15 mouse cellular contexts compared by ENCODE assay signal in genomic region chr4:13599458-13600151, GRCm38 (mm10).
A peak's percentile ranks its signal among the peaks of the same experiment; 100 is the strongest.
DNase-seq lines count a peak whose midpoint lies in the region; ATAC-seq and TF ChIP-seq lines count a peak whose summit lies in the region.
"Had no signal": no experiment of that assay in that cellular context is flagged by ENCODE, and none has a peak within 500 bp of the region (broad histone marks: within the 10 kb centered on the region; RNA-seq: fewer than 3 reads in every experiment).

No protein-coding gene starts in this region.

- H3K27me3 ChIP-seq in hindbrain, embryonic 11.5 days (ENCODE audit: control insufficient read depth, insufficient read depth, low read length) = no peaks in the 10 kb centered on the region
- no peaks in the 10 kb centered on the region for H3K27me3 ChIP-seq in hindbrain, embryonic 10.5 days (ENCODE audit: insufficient read depth, poor library complexity, severe bottlenecking)
- H3K27me3 ChIP-seq in hindbrain, postnatal 0 days (ENCODE audit: insufficient read depth, low read length) = no peaks in the 10 kb centered on the region
- H3K27me3 ChIP-seq: embryonic facial prominence, embryonic 12.5 days had no signal

- H3K9me3 ChIP-seq in hindbrain, embryonic 11.5 days (ENCODE audit: control insufficient read depth, low read length) = no peaks in the 10 kb centered on the region
- no peaks in the 10 kb centered on the region for H3K9me3 ChIP-seq in hindbrain, embryonic 10.5 days
- H3K9me3 ChIP-seq in hindbrain, postnatal 0 days (ENCODE audit: low read length) = no peaks in the 10 kb centered on the region
- H3K9me3 ChIP-seq: embryonic facial prominence, embryonic 12.5 days; limb, embryonic 10.5 days had no signal

- H3K4me1 ChIP-seq in hindbrain, embryonic 11.5 days (replicated peaks; ENCODE audit: control insufficient read depth, insufficient read depth, low read length) = no peaks in the 10 kb centered on the region
- H3K4me1 ChIP-seq in hindbrain, embryonic 10.5 days (replicated peaks) = peaks cover 17% of the 10 kb centered on the region
- H3K4me1 ChIP-seq in hindbrain, postnatal 0 days (ENCODE audit: insufficient read depth, low read length) = 0 out of 2 replicates have a peak, but pooled peaks cover 3% of the 10 kb centered on the region
- H3K4me1 ChIP-seq: embryonic facial prominence, embryonic 12.5 days; limb, embryonic 10.5 days had no signal

- H3K27ac ChIP-seq in hindbrain, embryonic 11.5 days (ENCODE audit: low read depth, low read length) = no peak overlapping the region
- H3K27ac ChIP-seq in hindbrain, embryonic 10.5 days = no peak overlapping the region
- H3K27ac ChIP-seq in hindbrain, postnatal 0 days = no peak overlapping the region
- H3K27ac ChIP-seq: embryonic facial prominence, embryonic 12.5 days; limb, embryonic 10.5 days; liver, embryonic 14.5 days had no signal

- no peak for TF ChIP-seq CTCF in hindbrain, postnatal 0 days (IDR thresholded peaks at IDR 0.05; ENCODE audit: low read depth)

- WGBS in hindbrain, embryonic 11.5 days = 37% methylated on average over 8 of the region's 8 CpGs
- WGBS in hindbrain, embryonic 10.5 days = 52% methylated on average over 8 of the region's 8 CpGs
- 21% methylated on average over 8 of the region's 8 CpGs for WGBS in hindbrain, postnatal 0 days

- DNase-seq in hindbrain, embryonic 11.5 days (ENCODE audit: low spot score) = peak; percentile 20
- no peak for DNase-seq in hindbrain, embryonic 10.5 days (ENCODE audit: low spot score)
- DNase-seq in right cerebral cortex, postnatal 4 days = peak; percentile 26
- DNase-seq in right cerebral cortex, postnatal 25 days = no peak
- peak; percentile 54 for DNase-seq in hindbrain, postnatal 0 days (ENCODE audit: low spot score)
- DNase-seq in natural killer cell, adult 2 months (ENCODE audit: low spot score in 2 of 2) = no peak
- no peak for DNase-seq in thymus, postnatal 25 days
- no peak for DNase-seq in kidney, adult 9 months
- DNase-seq: cerebellum, adult 9-11 months; heart, postnatal 14 days; kidney, adult 18-20 months; lung, postnatal 36 days had no signal

- no peak overlapping the region for H3K4me3 ChIP-seq in hindbrain, embryonic 11.5 days (ENCODE audit: low read depth, low read length)
- H3K4me3 ChIP-seq in hindbrain, embryonic 10.5 days = no peak overlapping the region
- H3K4me3 ChIP-seq in hindbrain, postnatal 0 days (ENCODE audit: low read length) = no peak overlapping the region
- H3K4me3 ChIP-seq: embryonic facial prominence, embryonic 12.5 days; limb, embryonic 10.5 days had no signal

- peak; percentile 83 for ATAC-seq in hindbrain, embryonic 11.5 days (ENCODE audit: low FRiP score)
- no peak for ATAC-seq in hindbrain, postnatal 0 days

- no peak overlapping the region for H3K4me2 ChIP-seq in hindbrain, embryonic 11.5 days (replicated peaks; ENCODE audit: low read depth, low read length)
- peak overlapping the region; percentile 27 for H3K4me2 ChIP-seq in hindbrain, postnatal 0 days (ENCODE audit: low read depth, low read length)
- H3K4me2 ChIP-seq: embryonic facial prominence, embryonic 12.5 days had no signal

- no peak overlapping the region for H3K9ac ChIP-seq in hindbrain, embryonic 11.5 days (ENCODE audit: low read depth, low read length)
- no peak overlapping the region for H3K9ac ChIP-seq in hindbrain, postnatal 0 days (replicated peaks; ENCODE audit: low read length)
- H3K9ac ChIP-seq: embryonic facial prominence, embryonic 12.5 days; liver, embryonic 14.5 days had no signal

- H3K36me3 ChIP-seq in hindbrain, embryonic 11.5 days (ENCODE audit: control insufficient read depth, insufficient read depth, low read length) = no peaks in the 10 kb centered on the region
- H3K36me3 ChIP-seq in hindbrain, embryonic 10.5 days = no peaks in the 10 kb centered on the region
- H3K36me3 ChIP-seq in hindbrain, postnatal 0 days (ENCODE audit: insufficient read depth, low read length) = no peaks in the 10 kb centered on the region
- H3K36me3 ChIP-seq: embryonic facial prominence, embryonic 12.5 days; limb, embryonic 10.5 days had no signal

Comparison
In these comparisons a context has a peak if more than half of its experiments do, and no peak if none do; other contexts are left out.
1. DNase-seq: peak in hindbrain, embryonic 11.5 days (single experiment), right cerebral cortex, postnatal 4 days (single experiment) and hindbrain, postnatal 0 days (single experiment); none in hindbrain, embryonic 10.5 days (single experiment), right cerebral cortex, postnatal 25 days (single experiment), natural killer cell, adult 2 months (0 of 2), thymus, postnatal 25 days (single experiment) and kidney, adult 9 months (single experiment).